Comparison of ENCODE assay signal across 24 mouse cellular contexts in the genomic region with DNA sequence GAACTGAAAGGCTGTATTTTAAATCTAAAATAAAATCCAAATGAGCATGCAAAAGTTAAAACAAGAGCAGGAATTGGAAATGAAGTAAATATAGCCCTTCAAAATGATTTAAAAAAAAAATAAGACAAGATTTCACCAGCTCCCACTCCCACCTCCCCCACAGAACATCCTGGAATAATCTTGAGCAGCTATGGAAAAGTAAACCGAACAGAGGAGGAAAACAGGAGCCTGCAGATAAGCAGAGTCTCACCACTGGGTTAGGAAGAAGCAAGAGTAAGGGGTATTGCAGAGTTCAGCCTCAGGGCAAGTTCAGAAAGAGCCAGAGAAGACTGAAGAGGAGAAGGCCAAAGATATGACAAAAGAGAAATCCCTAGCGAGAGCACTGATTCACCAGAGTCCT. TPM values are rescaled to one million over a fixed set of nuclear protein-coding genes. Genes with fewer than 3 reads are reported as not detected.
DNase-seq lines count a peak whose midpoint lies in the region; ATAC-seq and TF ChIP-seq lines count a peak whose summit lies in the region.
"Had no signal": no experiment of that assay in that cellular context is flagged by ENCODE, and none has a peak within 500 bp of the region (broad histone marks: within the 10 kb centered on the region; RNA-seq: fewer than 3 reads in every experiment).

No protein-coding gene starts in this region.

- no peak for TF ChIP-seq POLR2A in cortical plate, adult 2 months (IDR thresholded peaks at IDR 0.05; ENCODE audit: extremely low read depth, insufficient read depth, low read length)

- H3K9me3 ChIP-seq in heart, embryonic 12.5 days (replicated peaks), result no peaks in the 10 kb centered on the region
- H3K9me3 ChIP-seq in liver, embryonic 12.5 days (replicated peaks), result no peaks in the 10 kb centered on the region
- H3K9me3 ChIP-seq: embryonic facial prominence, embryonic 13.5 days; forebrain, embryonic 12.5 days; G1E; heart, embryonic 10.5 days; hindbrain, embryonic 10.5 days had no signal

- no peaks in the 10 kb centered on the region for H3K27me3 ChIP-seq in heart, embryonic 12.5 days (replicated peaks)
- no peaks in the 10 kb centered on the region for H3K27me3 ChIP-seq in liver, embryonic 12.5 days (replicated peaks)
- H3K27me3 ChIP-seq: embryonic facial prominence, embryonic 13.5 days; forebrain, embryonic 12.5 days had no signal

- no peak for DNase-seq in heart, postnatal 25 days (ENCODE audit: low spot score)
- DNase-seq in right cerebral cortex, adult 18-20 months, result peak; percentile 55
- DNase-seq in right cerebral cortex, postnatal 14 days, result no peak
- DNase-seq: adrenal gland, adult 8-10 months; adrenal gland, postnatal 36 days; cerebellum, adult 11 months; cerebellum, adult 8-10 months; cerebellum, postnatal 14 days; gastrocnemius, postnatal 10 days; heart, adult 18-20 months had no signal

- H3K36me3 ChIP-seq in heart, embryonic 12.5 days, result no peaks in the 10 kb centered on the region
- no peaks in the 10 kb centered on the region for H3K36me3 ChIP-seq in liver, embryonic 12.5 days
- H3K36me3 ChIP-seq: embryonic facial prominence, embryonic 13.5 days; forebrain, embryonic 12.5 days; G1E; heart, embryonic 10.5 days; hindbrain, embryonic 10.5 days had no signal

- no peaks in the 10 kb centered on the region; the same call in 1 of the 2 replicates for H3K4me1 ChIP-seq in heart, embryonic 12.5 days (replicated peaks)
- peaks cover 5% of the 10 kb centered on the region for H3K4me1 ChIP-seq in cortical plate, adult 2 months (ENCODE audit: control insufficient read depth, insufficient read depth, low read length)
- H3K4me1 ChIP-seq in liver, embryonic 12.5 days, result no peaks in the 10 kb centered on the region
- H3K4me1 ChIP-seq: embryonic facial prominence, embryonic 13.5 days; forebrain, embryonic 12.5 days; hindbrain, embryonic 10.5 days had no signal

- H3K4me2 ChIP-seq in heart, embryonic 12.5 days, result no peak overlapping the region
- no peak overlapping the region for H3K4me2 ChIP-seq in liver, embryonic 12.5 days
- H3K4me2 ChIP-seq: embryonic facial prominence, embryonic 13.5 days; forebrain, embryonic 12.5 days; hindbrain, embryonic 14.5 days had no signal

- WGBS in heart, embryonic 12.5 days, result 27% methylated on average over 2 of the region's 2 CpGs
- 32% methylated on average over 2 of the region's 2 CpGs for WGBS in liver, embryonic 12.5 days (ENCODE audit: insufficient replicate concordance)

- intact Hi-C loops in heart, postnatal 25 days (cut with DNase I), result no loop called here

- no peak overlapping the region for H3K4me3 ChIP-seq in heart, embryonic 12.5 days
- H3K4me3 ChIP-seq in cortical plate, adult 2 months (ENCODE audit: insufficient read depth, low read length), result no peak overlapping the region
- H3K4me3 ChIP-seq in liver, embryonic 12.5 days, result no peak overlapping the region
- H3K4me3 ChIP-seq: embryonic facial prominence, embryonic 13.5 days; forebrain, embryonic 12.5 days; heart, embryonic 10.5 days; hindbrain, embryonic 10.5 days had no signal

- no peak for TF ChIP-seq CTCF in cortical plate, adult 2 months (IDR thresholded peaks at IDR 0.05; ENCODE audit: extremely low read depth, insufficient read depth, low read length)

- peak; percentile 69; the same call in 1 of the 2 replicates for ATAC-seq in heart, embryonic 12.5 days (ENCODE audit: insufficient number of reproducible peaks, low FRiP score)
- no peak for ATAC-seq in liver, embryonic 12.5 days
- ATAC-seq: forebrain, embryonic 16.5 days; intestine, embryonic 16.5 days had no signal

- no peak overlapping the region for H3K27ac ChIP-seq in heart, embryonic 12.5 days (ENCODE audit: poor library complexity, severe bottlenecking)
- peak overlapping the region; percentile 21; the same call in 1 of the 2 replicates for H3K27ac ChIP-seq in cortical plate, adult 2 months (ENCODE audit: insufficient read depth, low read length)
- no peak overlapping the region for H3K27ac ChIP-seq in liver, embryonic 12.5 days
- H3K27ac ChIP-seq: embryonic facial prominence, embryonic 13.5 days; forebrain, embryonic 12.5 days; heart, embryonic 10.5 days; hindbrain, embryonic 10.5 days; hindbrain, embryonic 14.5 days had no signal

- H3K9ac ChIP-seq in heart, embryonic 12.5 days, result no peak overlapping the region
- no peak overlapping the region for H3K9ac ChIP-seq in liver, embryonic 12.5 days
- H3K9ac ChIP-seq: embryonic facial prominence, embryonic 13.5 days; forebrain, embryonic 12.5 days; hindbrain, embryonic 14.5 days had no signal

RNA-seq across cellular contexts. Expression of a gene that starts 46.9 kb away (rescaled TPM):
- polyA plus RNA-seq in heart, embryonic 12.5 days (2016; fragmentation: Nextera tagmentation; extraction: Ambion mirVana), result 0.33 and 0.43 TPM in 2 replicates
- total RNA-seq in heart, postnatal 25 days (2021), result not detected
- polyA plus RNA-seq in cortical plate, adult 2 months (2012; rRNA removed), result 0.17 and 0.78 TPM in 2 replicates
- 0.20 TPM in 1 of 2 replicates, not detected in the other for polyA plus RNA-seq in liver, embryonic 12.5 days (2016; fragmentation: Nextera tagmentation; extraction: Ambion mirVana)
- total RNA-seq: adrenal gland, adult 8-10 months; adrenal gland, postnatal 36 days; common myeloid progenitor, adult 5-6 weeks; G1E; gastrocnemius, postnatal 10 days; gastrocnemius, postnatal 4 days; heart, adult 18-20 months had no signal
- polyA plus RNA-seq: embryonic facial prominence, embryonic 13.5 days; G1E; heart, postnatal 0 days; intestine, embryonic 16.5 days had no signal

RNA-seq across cellular contexts. Expression of a gene that starts 48.9 kb away (rescaled TPM):
- polyA plus RNA-seq in heart, embryonic 12.5 days (2016; fragmentation: Nextera tagmentation; extraction: Ambion mirVana), result 3.4 and 3.6 TPM in 2 replicates
- total RNA-seq in heart, postnatal 25 days (2021), result not detected
- 58.3 and 61.6 TPM in 2 replicates for polyA plus RNA-seq in cortical plate, adult 2 months (2012; rRNA removed)
- 0.97 and 1.3 TPM in 2 replicates for polyA plus RNA-seq in liver, embryonic 12.5 days (2016; fragmentation: Nextera tagmentation; extraction: Ambion mirVana)
- total RNA-seq: common myeloid progenitor, adult 5-6 weeks had no signal
- polyA plus RNA-seq: G1E had no signal

Comparison
In these comparisons a context has a peak if more than half of its experiments do, and no peak if none do; other contexts are left out.
1. RNA of a gene that starts 48.9 kb away (polyA plus RNA-seq): 58.3 to 61.6 TPM in cortical plate, adult 2 months; 3.4 to 3.6 TPM in heart, embryonic 12.5 days and 0.97 to 1.3 TPM in liver, embryonic 12.5 days; every median in the first group is over 10 times any median in the second.